Mouse (Mus musculus) left cerebral cortex, adult 2 months (tissue): Measurements from ENCODE around the gene Slc25a39. TPM values are rescaled to one million over a fixed set of nuclear protein-coding genes. Genes with fewer than 3 reads are reported as not detected.

Source experiments
- DNase-seq, 2 experiments: peaks; one replicate each; pipeline ENCODE4 v3.0.0; 2021 to 2022; ENCODE audit warnings: low spot score in 2 of 2, mixed read lengths in 1 of 2; ENCODE audit errors: extremely low spot score in 1 of 2
- H3K27ac ChIP-seq: fragments of 200-600 bp; 2 replicates; pipeline ENCODE4 v1.8.1; 2022
- H3K4me3 ChIP-seq: fragments of 200-600 bp; 2 replicates; pipeline ENCODE4 v1.8.1; 2022
- CTCF ChIP-seq: fragments of 200-600 bp; IDR thresholded peaks from 2 replicates; pipeline ENCODE4 v1.8.1; 2022; ENCODE audit warnings: antibody characterized with exemption, mild to moderate bottlenecking, moderate library complexity
- intact Hi-C: fragments of 180-260 bp; cut with DNase I; formaldehyde crosslinking; loops from one replicate; pipeline ENCODE4 v1.15.1; 2025
- total RNA-seq, 2 experiments: library from RNA; stranded (reverse); gene quantifications; 2 replicates each; pipeline ENCODE4 v1.2.3; 2021

Slc25a39 gene
- total RNA-seq, 2 experiments from 2014 or later = 65.7 to 68.6 TPM

GRCm38 (mm10) chr11:102408888-102409794 is 1.4 kb upstream of the Slc25a39 start:
- intact Hi-C loops = loop anchor here (1.0 to 2.0 kb wide), 2 partner anchors 16 to 93 kb away; partner anchors contain the start of gene Rundc3a
- no peak for DNase-seq
- Histone ChIP-seq H3K27ac (peak overlapping the region; percentile 77), H3K4me3 (peak overlapping the region; percentile 38)
- no peak for TF ChIP-seq CTCF

- H3K27ac ChIP-seq = peak overlapping the region; percentile 93
- intact Hi-C loops = loop anchor here (1.0 to 2.0 kb wide), 2 partner anchors 16 to 92 kb away; partner anchors contain the start of gene Rundc3a
- DNase-seq = peak; percentile 94 to 95
- H3K4me3 ChIP-seq = peak overlapping the region; percentile 80
- no peak for TF ChIP-seq CTCF
Observed at GRCm38 (mm10) chr11:102408344-102408876, 664 bp upstream of the Slc25a39 start.

- peak overlapping the region; percentile 93 for H3K27ac ChIP-seq
- peak overlapping the region; percentile 80 for H3K4me3 ChIP-seq
- peak; percentile 89 to 90 for DNase-seq
- intact Hi-C loops = no loop called here
- no peak for TF ChIP-seq CTCF
Observed at GRCm38 (mm10) chr11:102406900-102407833, 579 bp downstream of the Slc25a39 start.

- peak overlapping the region; percentile 90 for H3K27ac ChIP-seq
- peak overlapping the region; percentile 80 for H3K4me3 ChIP-seq
- TF ChIP-seq CTCF = no peak
- DNase-seq = no peak
- intact Hi-C loops = no loop called here
Observed at GRCm38 (mm10) chr11:102406401-102406800, 1.3 kb downstream of the Slc25a39 start.

GRCm38 (mm10) chr11:102405544-102406285 is 2.0 kb downstream of the Slc25a39 start:
- Histone ChIP-seq H3K27ac (peak overlapping the region; percentile 90; the same call in 1 of the 2 replicates), H3K4me3 (peak overlapping the region; percentile 80)
- intact Hi-C loops = no loop called here
- no peak for TF ChIP-seq CTCF
- no peak for DNase-seq

- Histone ChIP-seq H3K4me3 (no peak overlapping the region), H3K27ac (peak overlapping the region; percentile 32)
- TF ChIP-seq CTCF = no peak
- peak in 1 of 2 experiments; percentile 10 for DNase-seq
- intact Hi-C loops = no loop called here
Observed at GRCm38 (mm10) chr11:102404161-102405010, 3.4 kb downstream of the Slc25a39 start.

GRCm38 (mm10) chr11:102403657-102404056 is 4.1 kb downstream of the Slc25a39 start:
- intact Hi-C loops = no loop called here
- H3K27ac ChIP-seq = no peak overlapping the region
- TF ChIP-seq CTCF = no peak
- no peak for DNase-seq
- H3K4me3 ChIP-seq = no peak overlapping the region

GRCm38 (mm10) chr11:102401898-102402500 is 5.7 kb downstream of the Slc25a39 start:
- intact Hi-C loops = no loop called here
- no peak for TF ChIP-seq CTCF
- DNase-seq = peak in 1 of 2 experiments; percentile 13
- no peak overlapping the region for H3K4me3 ChIP-seq
- H3K27ac ChIP-seq = no peak overlapping the region

- no peak for TF ChIP-seq CTCF
- Histone ChIP-seq H3K27ac (no peak overlapping the region), H3K4me3 (no peak overlapping the region)
- DNase-seq = no peak
- intact Hi-C loops = no loop called here
Observed at GRCm38 (mm10) chr11:102400513-102401084, 7.1 kb downstream of the Slc25a39 start.
